Mouse (Mus musculus) layer of hippocampus, postnatal 10 days (tissue): ENCODE data around the gene Cacna1s. TPM values are rescaled to one million over a fixed set of nuclear protein-coding genes. Genes with fewer than 3 reads are reported as not detected.

Experiments
- DNase-seq, 2 experiments: peaks; one replicate each; pipeline ENCODE4 v3.0.0; 2021; ENCODE audit warnings: low spot score in 2 of 2
- total RNA-seq, 2 experiments: library from RNA; stranded (reverse); gene quantifications; 2 replicates each; pipeline ENCODE4 v1.2.3; 2021

The Cacna1s gene
- total RNA-seq, 2 experiments from 2014 or later = 0.80 to 1.3 TPM

GRCm38 (mm10) chr1:136050312-136051012 is 2.1 kb upstream of the Cacna1s start, which contains the start of gene Ascl5:
TSS of gene Ascl5 (plus strand) at chr1:136050804.
- DNase-seq = no peak

- peak in 1 of 2 experiments; percentile 45 for DNase-seq
Observed at GRCm38 (mm10) chr1:136051013-136051315, 1.6 kb upstream of the Cacna1s start.

- peak; percentile 81 to 84 for DNase-seq
Observed at GRCm38 (mm10) chr1:136051465-136051864, 1.1 kb upstream of the Cacna1s start.

- no peak for DNase-seq
Observed at GRCm38 (mm10) chr1:136055771-136056170, 3.2 kb downstream of the Cacna1s start.

- DNase-seq = no peak
Observed at GRCm38 (mm10) chr1:136058594-136058993, 6.0 kb downstream of the Cacna1s start.

GRCm38 (mm10) chr1:136061041-136061789 is 8.7 kb downstream of the Cacna1s start:
- peak; percentile 86 to 87 for DNase-seq

- DNase-seq = no peak
Observed at GRCm38 (mm10) chr1:136061790-136062141, 9.2 kb downstream of the Cacna1s start.

GRCm38 (mm10) chr1:136063991-136064390 is 11.4 kb downstream of the Cacna1s start:
- DNase-seq = no peak

GRCm38 (mm10) chr1:136066621-136067020 is 14.1 kb downstream of the Cacna1s start:
- no peak for DNase-seq

GRCm38 (mm10) chr1:136067579-136067978 is 15.0 kb downstream of the Cacna1s start:
- no peak for DNase-seq

GRCm38 (mm10) chr1:136076086-136076485 is 23.5 kb downstream of the Cacna1s start:
- peak in 1 of 2 experiments; percentile 69 for DNase-seq

- no peak for DNase-seq
Observed at GRCm38 (mm10) chr1:136077656-136078055, 25.1 kb downstream of the Cacna1s start.

- DNase-seq = no peak
Observed at GRCm38 (mm10) chr1:136081161-136081560, 28.6 kb downstream of the Cacna1s start.

GRCm38 (mm10) chr1:136085988-136086685 is 33.6 kb downstream of the Cacna1s start:
- DNase-seq = no peak

- DNase-seq = no peak
Observed at GRCm38 (mm10) chr1:136089368-136090165, 37.0 kb downstream of the Cacna1s start.

GRCm38 (mm10) chr1:136093726-136094125 is 41.2 kb downstream of the Cacna1s start:
- DNase-seq = no peak

GRCm38 (mm10) chr1:136094807-136095206 is 42.3 kb downstream of the Cacna1s start:
- DNase-seq = no peak

- no peak for DNase-seq
Observed at GRCm38 (mm10) chr1:136102094-136102493, 49.5 kb downstream of the Cacna1s start.

GRCm38 (mm10) chr1:136102551-136102950 is 50.0 kb downstream of the Cacna1s start:
- no peak for DNase-seq

- DNase-seq = no peak
Observed at GRCm38 (mm10) chr1:136102981-136103380, 50.4 kb downstream of the Cacna1s start.

GRCm38 (mm10) chr1:136103696-136104095 is 51.1 kb downstream of the Cacna1s start:
- DNase-seq = no peak
